Mouse (Mus musculus): ENCODE results near the gene Ndrg3. TPM values are rescaled to one million over a fixed set of nuclear protein-coding genes. Genes with fewer than 3 reads are reported as not detected.

The Ndrg3 gene
- total RNA-seq (2021): 10 to 100 TPM; 34.0 to 34.1 TPM
- long read RNA-seq, experiment 1, transcript Ndrg3-201 (17 exons, 2,612 nt): minor isoform, 19 of 61 reads
- long read RNA-seq, experiment 1, transcript Ndrg3-202 (16 exons, 2,586 nt): major isoform, 24 of 61 reads
- long read RNA-seq, experiment 1, partial matches to known transcripts: 7 of 61 reads
- long read RNA-seq, experiment 1, other reads (novel, unspliced or antisense): 11 of 61 reads
- long read RNA-seq, experiment 2, transcript Ndrg3-202 (16 exons, 2,586 nt): major isoform, 17 of 40 reads
- long read RNA-seq, experiment 2, transcript Ndrg3-201 (17 exons, 2,612 nt): minor isoform, 9 of 40 reads
- long read RNA-seq, experiment 2, partial matches to known transcripts: 3 of 40 reads
- long read RNA-seq, experiment 2, other reads (novel, unspliced or antisense): 11 of 40 reads

GRCm38 (mm10) chr2:156991470-156992319 lies at the start of gene Ndrg3:
Ndrg3 (minus strand) TSS chr2:156992056.
- peak; percentile 95 for DNase-seq (ENCODE audit: low spot score)

- no peak for DNase-seq (ENCODE audit: low spot score)
Measured at GRCm38 (mm10) chr2:157041421-157041820, 49.6 kb upstream of the Ndrg3 start.

- no peak for DNase-seq (ENCODE audit: low spot score)
Measured at GRCm38 (mm10) chr2:157040649-157041046, 48.8 kb upstream of the Ndrg3 start.

GRCm38 (mm10) chr2:157039900-157040648 lies 48.2 kb upstream of the Ndrg3 start:
- no peak for DNase-seq (ENCODE audit: low spot score)

GRCm38 (mm10) chr2:157037303-157037702 lies 45.4 kb upstream of the Ndrg3 start:
- DNase-seq (ENCODE audit: low spot score): no peak

GRCm38 (mm10) chr2:157036400-157036799 lies 44.5 kb upstream of the Ndrg3 start:
- DNase-seq (ENCODE audit: low spot score): no peak

- no peak for DNase-seq (ENCODE audit: low spot score)
Measured at GRCm38 (mm10) chr2:157035371-157035770, 43.5 kb upstream of the Ndrg3 start.

- DNase-seq (ENCODE audit: low spot score): peak; percentile 85
Measured at GRCm38 (mm10) chr2:157030804-157031203, 38.9 kb upstream of the Ndrg3 start.

- no peak for DNase-seq (ENCODE audit: low spot score)
Measured at GRCm38 (mm10) chr2:157028261-157028660, 36.4 kb upstream of the Ndrg3 start.

GRCm38 (mm10) chr2:157027106-157028008 lies 35.5 kb upstream of the Ndrg3 start:
- no peak for DNase-seq (ENCODE audit: low spot score)

- DNase-seq (ENCODE audit: low spot score): no peak
Measured at GRCm38 (mm10) chr2:157021156-157021555, 29.3 kb upstream of the Ndrg3 start.

- DNase-seq (ENCODE audit: low spot score): no peak
Measured at GRCm38 (mm10) chr2:157019228-157019627, 27.4 kb upstream of the Ndrg3 start.

GRCm38 (mm10) chr2:157016529-157017270 lies 24.8 kb upstream of the Ndrg3 start:
- no peak for DNase-seq (ENCODE audit: low spot score)

GRCm38 (mm10) chr2:157012341-157012740 lies 20.5 kb upstream of the Ndrg3 start:
- no peak for DNase-seq (ENCODE audit: low spot score)

- no peak for DNase-seq (ENCODE audit: low spot score)
Measured at GRCm38 (mm10) chr2:157010634-157011310, 18.9 kb upstream of the Ndrg3 start.

GRCm38 (mm10) chr2:157010121-157010520 lies 18.3 kb upstream of the Ndrg3 start:
- DNase-seq (ENCODE audit: low spot score): no peak

- no peak for DNase-seq (ENCODE audit: low spot score)
Measured at GRCm38 (mm10) chr2:157008509-157008908, 16.7 kb upstream of the Ndrg3 start.

GRCm38 (mm10) chr2:157007234-157007596 lies 15.4 kb upstream of the Ndrg3 start:
- no peak for DNase-seq (ENCODE audit: low spot score)

GRCm38 (mm10) chr2:157006511-157007233 lies 14.8 kb upstream of the Ndrg3 start, which contains the start of gene Dsn1:
Dsn1 (minus strand) TSS chr2:157007154.
- peak; percentile 87 for DNase-seq (ENCODE audit: low spot score)
